Mouse (Mus musculus) skeletal muscle tissue, adult 2 months (tissue): ENCODE data around the gene Pzp.

Experiments
- DNase-seq: peaks from one replicate; pipeline ENCODE4 v3.0.0-alpha.2; 2012; ENCODE audit warnings: low read depth, low spot score

Gene Pzp

GRCm38 (mm10) chr6:128436356-128437005 is 90.0 kb downstream of the Pzp start:
- DNase-seq, result no peak

DNA sequence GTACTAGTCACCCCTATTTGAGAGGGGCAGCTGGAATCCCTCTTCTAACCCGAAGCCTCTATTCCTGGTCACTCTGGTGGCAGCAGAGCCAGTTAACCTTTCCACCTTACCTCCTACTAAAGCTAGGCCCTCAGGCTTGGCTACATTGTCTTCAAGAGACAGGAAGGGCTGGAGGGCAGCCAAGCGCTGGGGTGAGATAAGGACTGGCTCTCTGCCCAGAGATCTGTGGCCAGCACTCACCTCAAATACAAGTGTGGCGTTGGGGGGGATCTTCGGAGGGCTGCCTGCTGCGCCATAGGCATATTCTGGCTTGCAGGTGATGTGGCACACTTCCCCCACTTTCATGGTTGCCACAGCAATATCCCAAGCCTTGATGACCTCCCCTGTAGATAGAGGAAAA is 91.0 kb downstream of the Pzp start:
- DNase-seq, result no peak
